Mouse (Mus musculus) right cerebral cortex, adult 2 months (tissue): ENCODE results near the gene Clpsl2.
A peak's percentile ranks its signal among the peaks of the same experiment; 100 is the strongest.

Experiments
- DNase-seq, 2 experiments: peaks; one replicate each; pipeline ENCODE4 v3.0.0; 2021 to 2022; ENCODE audit warnings: low spot score in 2 of 2

The Clpsl2 gene

DNA sequence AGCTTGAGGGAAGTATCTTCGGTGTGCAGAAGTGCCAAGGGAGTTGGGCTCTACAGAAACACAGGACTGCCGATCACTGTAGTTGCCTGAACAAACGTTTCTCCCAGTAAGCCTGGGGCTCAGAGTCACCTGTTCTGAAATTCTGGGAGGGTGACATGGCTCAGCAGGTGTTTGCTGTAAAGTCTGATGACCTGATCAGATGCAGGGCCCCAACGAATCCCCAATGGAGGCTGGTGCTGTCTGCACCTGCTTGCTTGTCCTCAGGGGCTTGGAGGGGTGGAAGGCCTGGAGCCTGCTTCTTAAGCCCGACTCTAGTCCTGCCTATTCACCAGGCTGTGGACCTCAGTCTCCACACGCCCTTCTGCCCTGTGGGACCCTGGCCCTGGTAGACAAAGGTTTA is 8.6 kb downstream of the Clpsl2 start:
- no peak for DNase-seq

GRCm38 (mm10) chr17:28560598-28560997 is 11.4 kb downstream of the Clpsl2 start, which contains the start of gene Clps:
TSS of gene Clps (minus strand) at chr17:28560766.
- no peak for DNase-seq

GRCm38 (mm10) chr17:28561613-28562012 is 12.4 kb downstream of the Clpsl2 start:
- no peak for DNase-seq

DNA sequence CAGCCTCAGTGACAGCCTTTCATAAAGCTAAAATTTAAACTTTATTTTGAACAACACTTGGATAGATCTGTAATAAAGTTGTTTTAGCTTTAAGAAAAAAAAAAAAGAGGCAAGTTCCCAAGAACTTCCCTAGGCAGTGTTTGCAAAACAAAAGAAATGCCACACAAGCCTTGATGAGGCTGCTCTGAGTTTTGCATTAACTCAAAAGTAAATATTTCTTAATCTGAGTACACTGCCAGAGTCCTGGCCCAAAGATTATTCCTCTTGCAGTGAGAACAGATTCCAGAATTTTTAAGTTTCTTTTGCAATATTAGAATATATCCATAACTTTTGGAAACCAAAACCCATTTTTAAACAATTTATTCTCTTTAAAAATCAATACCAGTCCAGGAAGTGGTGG is 16.0 kb downstream of the Clpsl2 start:
- DNase-seq, result no peak

GRCm38 (mm10) chr17:28567541-28567940 is 18.3 kb downstream of the Clpsl2 start:
- DNase-seq, result no peak

GRCm38 (mm10) chr17:28571868-28572267 is 22.7 kb downstream of the Clpsl2 start:
- DNase-seq, result no peak

DNA sequence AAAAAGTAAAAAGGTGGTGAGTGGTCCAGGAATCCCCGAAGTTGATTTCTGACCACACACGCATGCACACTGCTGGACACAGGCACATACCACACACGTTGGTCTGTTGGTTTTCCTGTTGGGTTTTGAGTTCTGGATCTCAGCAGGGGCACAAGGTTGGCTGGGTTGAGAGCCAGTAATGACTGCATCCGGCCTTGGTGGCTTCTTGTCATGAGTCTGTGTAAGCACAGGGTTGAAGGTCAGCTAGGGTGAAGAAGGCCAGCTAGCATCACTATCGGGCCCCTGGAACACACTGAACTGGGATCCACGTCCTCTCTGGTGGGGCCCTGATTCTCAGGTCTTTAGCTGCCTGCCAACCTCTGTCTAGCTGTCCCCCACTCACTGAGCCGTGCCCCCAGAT is 23.3 kb downstream of the Clpsl2 start:
- no peak for DNase-seq

DNA sequence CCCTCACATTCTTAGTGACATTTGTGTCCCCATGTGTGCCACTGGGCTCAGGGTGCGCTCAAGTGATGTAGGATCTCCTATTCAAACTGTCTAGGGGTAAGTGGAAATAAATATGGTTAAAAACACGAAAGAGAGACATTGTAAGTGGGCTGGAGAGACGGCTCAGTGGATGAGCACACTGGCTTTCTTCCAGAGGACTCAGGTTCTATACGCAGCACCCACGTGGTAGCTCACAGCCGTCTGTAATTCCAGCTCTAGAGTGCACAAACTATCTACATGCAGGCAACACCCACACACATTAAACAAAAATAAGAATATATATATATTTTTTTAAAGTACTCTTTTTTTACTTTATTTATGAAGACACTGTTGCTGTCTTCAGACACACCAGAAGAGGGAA is 23.7 kb downstream of the Clpsl2 start:
- peak in 1 of 2 experiments; percentile 41 for DNase-seq

DNA sequence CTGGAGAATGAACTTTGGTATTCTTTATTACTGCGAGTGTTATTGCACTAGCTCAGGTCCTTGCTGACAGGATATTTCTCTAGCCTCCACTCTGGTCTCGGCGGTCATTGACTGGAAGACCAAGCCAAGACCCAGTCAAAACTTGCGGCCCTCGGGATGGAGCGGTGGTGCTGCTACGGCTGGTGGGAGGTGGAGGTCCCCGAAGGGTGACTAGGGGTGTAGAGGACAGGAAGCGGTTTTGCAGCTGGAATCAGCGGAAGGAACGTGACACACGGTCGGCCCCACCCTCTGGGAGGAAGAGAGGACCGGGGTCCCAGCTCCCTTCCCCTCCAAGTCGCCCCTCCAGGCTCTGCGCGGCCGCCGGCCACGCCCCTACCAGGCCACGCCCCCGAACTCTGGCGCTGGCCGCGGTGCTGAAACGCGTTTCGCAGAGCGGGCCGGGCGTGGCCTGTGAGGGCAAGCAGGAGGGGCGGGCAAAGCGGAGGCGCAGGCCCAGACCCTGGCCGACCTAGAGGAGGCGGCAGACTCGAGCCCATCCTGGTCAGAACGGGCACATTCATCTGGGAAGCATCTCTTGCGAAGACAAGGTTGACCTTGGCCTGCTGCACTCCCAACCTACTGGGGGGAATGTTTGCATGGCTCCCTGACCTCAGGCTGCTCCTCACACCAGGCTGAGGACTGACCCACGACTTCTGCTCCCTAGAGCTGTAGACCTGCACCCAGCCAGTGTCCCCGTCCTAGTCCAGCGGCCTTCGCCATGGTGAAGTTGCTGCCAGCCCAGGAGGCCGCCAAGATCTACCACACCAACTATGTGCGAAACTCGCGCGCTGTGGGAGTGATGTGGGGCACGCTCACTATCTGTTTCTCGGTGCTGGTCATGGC is 26.3 kb downstream of the Clpsl2 start, which contains the start of gene Lhfpl5:
Lhfpl5 (plus strand) TSS at position 398 of the 882 bp plus-strand sequence.
- DNase-seq, result no peak

DNA sequence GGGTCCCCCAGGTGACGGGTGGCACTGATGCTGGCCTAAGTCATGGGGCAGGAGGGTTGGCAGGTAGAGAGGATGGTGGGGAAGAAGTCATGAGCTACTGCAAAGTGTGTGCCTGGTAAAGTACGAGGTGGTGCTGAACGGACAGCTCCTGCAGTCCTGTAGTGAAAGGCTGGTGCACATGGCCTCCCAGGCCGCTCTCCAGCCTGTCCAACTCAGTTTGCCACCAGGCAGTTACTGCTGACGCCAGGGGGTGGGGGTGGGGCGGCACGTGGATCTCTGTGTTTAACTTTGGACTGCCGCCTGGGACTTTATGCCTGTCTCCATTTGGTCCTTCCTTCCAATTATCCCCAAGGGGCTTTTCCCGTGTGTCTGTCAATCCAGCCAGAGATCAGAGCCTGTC is 31.2 kb downstream of the Clpsl2 start:
- DNase-seq, result no peak

DNA sequence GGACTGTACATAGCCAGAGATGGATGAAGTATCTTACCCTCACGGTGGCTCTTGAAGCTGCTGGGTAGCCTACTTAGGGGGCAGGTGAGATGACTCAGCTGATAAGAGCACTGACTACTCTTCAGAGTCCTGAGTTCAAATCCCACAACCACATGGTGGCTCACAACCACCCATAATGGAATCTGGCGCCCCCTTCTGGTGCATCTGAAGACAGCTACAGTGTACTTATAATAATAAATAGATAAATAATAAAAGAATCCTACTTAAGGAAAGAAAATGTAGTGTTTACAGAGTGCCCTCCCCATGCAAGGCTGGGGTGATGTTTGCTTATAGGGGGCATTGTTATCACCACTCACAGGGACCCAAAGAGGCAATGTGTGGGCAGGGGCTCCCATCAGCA is 31.8 kb downstream of the Clpsl2 start:
- no peak for DNase-seq

DNA sequence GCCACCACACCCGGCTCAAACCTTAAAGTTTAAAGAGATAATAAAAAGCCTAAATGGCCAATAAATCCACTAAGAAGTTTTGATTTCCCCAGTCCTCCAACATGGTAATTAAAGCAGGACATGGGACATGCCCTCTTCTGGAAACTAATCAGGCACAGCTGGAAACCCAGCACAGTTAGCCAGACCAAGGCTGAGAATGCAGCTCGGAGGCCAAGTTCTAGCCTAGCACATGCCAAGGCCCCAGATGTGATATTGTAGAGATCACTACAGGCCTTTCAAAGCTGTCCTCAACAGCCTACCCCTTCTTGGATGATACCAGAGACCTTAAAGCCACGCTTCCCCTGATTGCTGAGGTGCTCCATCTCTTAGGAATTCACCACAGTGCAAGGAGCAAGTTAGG is 37.3 kb downstream of the Clpsl2 start:
- no peak for DNase-seq

DNA sequence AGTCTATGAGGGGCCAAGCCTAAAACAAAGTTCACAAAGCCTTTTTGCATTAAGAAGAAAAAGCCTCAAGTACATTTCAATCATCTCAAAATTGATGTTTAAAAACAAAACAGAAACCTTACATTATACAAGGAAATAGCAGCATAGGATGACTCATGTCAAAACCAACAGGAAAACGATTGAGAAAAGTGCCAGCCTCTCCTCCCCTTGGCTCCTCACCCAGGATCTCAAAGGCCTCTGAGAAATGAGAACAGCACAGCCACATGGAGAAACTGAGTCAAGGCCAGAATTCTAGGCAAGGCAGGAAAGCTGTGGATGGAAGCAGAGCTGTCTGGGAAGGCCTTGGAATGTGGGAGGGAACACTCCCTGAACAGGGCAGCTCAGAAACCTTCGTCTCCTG is 39.4 kb downstream of the Clpsl2 start:
- no peak for DNase-seq

GRCm38 (mm10) chr17:28590596-28590995 is 41.4 kb downstream of the Clpsl2 start:
- no peak for DNase-seq

DNA sequence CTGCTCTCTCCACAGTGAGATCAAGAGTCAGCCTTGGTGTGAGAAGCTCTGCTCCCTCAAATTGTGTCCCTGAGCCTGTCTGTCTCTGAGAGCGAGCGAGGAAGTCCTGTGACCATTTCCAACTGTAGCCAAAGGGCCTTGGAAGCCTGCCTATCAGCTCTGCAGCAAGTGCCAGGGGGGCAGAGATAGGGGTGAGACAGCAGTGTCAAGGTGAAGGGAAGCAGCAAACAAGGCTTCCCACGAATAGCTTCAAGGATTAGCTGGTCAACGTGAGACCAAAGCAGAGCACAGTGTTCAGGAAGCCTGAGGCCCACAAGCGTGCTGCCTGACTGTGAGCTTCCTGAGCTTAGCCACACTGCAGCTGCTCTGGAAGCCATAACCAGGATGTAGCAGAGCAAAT is 42.3 kb downstream of the Clpsl2 start:
- DNase-seq, result no peak

- peak; percentile 71 to 86 for DNase-seq
Measured at GRCm38 (mm10) chr17:28592998-28593397, 43.8 kb downstream of the Clpsl2 start.

DNA sequence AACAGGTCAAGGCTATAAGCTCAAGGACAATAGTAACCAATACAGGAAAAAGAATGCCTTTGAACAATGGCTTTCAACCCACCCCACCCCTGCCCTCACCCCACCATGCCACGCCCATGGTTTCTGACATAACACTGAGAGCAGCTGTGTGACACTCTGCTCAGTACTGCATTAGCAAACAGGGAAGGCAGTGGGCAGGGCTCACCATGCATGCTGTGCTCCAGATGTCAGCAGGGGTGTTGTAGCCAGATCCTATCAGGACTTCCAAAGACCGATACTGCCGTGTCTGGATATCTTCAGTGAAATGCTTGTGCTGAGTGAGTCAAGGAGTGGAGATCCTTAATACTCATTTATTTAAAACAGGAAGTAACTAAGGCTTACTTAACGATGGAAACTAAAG is 44.8 kb downstream of the Clpsl2 start:
- no peak for DNase-seq

DNA sequence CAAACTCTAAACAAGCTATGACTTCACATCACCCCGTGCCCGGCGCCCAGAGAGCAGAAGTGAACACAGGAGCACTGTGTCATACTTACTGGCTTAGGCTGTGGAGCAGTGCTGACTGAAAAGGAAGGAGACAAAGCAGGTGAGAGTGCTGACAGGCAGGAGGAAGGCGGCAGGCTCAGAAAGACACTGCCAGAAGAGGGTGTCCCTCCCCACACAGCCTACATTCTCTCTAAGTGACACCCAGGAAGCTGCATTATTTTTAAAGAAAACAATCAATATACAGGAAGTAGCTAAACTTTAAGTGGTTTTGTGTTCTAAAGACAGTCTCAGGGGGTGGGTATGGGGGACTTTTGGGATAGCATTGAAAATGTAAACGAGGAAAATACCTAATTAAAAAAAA is 51.6 kb downstream of the Clpsl2 start:
- DNase-seq, result no peak

DNA sequence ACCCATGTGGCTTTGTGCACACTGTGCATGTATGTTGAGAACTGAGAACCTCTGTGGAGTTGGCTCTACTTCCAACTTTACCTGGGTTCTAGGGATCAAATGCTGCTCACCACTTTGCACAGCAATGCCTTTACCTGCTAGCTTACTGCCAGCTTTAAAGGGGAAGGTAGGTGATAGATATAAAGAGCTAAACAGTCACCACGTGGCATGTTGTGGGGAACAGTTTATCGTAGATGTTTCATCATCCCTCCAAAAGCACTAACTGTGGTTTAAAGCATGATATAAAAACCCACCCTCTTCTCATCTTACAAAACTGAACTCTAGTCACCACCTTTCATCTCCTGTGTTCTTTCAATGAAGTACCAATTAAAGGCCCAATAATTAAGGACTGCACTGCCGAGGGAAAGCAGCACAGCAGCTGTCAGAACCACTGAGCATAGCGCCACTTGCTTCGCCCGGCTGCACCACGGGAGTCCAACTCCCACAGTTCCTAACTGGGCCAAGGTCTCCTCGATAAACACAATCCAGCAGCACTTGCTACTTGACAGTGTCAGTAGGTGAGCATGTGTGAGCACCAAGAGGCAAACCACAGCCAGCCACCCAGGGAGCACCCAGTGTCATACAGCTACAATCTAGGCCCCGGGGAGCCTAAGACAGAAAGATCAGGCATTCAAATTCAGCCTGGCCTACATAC is 52.5 kb downstream of the Clpsl2 start:
- no peak for DNase-seq
